Mouse (Mus musculus): Measurements from ENCODE around the gene Ceacam15.

Gene Ceacam15

GRCm38 (mm10) chr7:16631025-16631424, 44.5 kb downstream of the Ceacam15 start:
- no peak for DNase-seq (ENCODE audit: low read depth in 1 of 2, low spot score in 2 of 2)

DNA sequence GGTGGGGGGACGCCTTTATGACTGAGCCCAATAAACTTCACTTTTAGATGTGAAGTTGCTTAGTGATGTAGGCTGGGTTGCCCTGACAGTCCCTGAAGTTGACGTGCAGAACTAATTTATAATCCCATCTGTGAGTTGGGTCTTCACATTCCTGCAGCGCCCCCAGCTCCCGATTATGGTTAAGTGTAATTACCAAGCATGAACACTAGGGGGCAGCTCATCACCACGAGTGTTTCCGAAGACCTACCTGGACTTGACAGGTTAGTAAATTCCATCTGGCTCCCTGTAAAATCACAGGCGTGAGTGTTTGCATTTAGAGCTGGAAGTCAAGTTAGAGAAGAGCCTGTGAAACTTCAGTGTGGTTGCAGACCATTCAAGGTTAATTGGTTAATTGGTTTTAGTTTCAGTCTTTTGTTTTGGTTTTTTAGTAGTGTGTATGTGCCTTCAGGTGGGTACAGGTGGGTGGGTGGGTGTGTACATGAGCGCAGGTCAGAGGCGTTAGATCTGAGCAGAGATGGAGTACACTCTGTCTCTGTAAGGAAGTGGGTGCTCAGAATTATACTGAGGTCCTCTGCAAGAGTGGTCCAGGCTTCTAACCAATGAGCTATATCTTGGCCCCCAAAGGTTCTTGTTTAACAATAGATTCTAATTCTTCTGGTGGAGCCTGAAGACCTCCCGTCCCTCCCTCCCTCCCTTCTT, 45.8 kb downstream of the Ceacam15 start:
- DNase-seq (ENCODE audit: low read depth in 1 of 2, low spot score in 2 of 2): no peak

DNA sequence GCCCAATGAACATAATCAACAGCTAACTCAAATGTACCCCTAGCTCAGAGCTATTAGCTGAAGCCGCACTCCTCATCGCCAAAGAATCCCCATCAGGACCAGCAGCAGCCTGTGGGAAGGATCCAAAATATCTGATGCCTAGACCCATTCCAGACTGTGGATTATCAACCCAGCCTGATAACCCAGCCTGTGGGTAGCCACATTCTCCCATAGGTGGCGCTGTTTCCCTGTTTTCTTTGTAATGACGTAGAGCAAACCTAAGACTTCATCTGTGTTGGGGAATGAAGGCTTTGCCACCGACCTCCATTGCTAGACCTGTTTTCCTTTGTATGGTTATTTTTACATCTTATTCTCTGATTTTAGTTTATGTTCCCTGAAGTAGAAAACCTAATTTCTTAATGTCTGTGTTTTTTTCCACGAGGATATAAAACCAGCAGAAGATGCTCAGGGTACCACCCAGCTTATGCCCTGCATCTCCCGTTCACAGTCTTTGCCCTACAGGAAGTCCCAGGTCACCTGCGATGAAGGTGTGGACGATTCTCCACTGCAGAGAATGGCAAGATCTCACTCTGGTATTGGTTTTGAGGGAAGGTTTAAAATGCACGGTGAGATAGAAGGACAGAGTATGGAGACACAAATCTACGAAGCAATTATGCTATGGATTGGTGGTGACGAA, 47.3 kb downstream of the Ceacam15 start:
- DNase-seq (ENCODE audit: low read depth in 1 of 2, low spot score in 2 of 2): no peak

GRCm38 (mm10) chr7:16623687-16624086, 51.8 kb downstream of the Ceacam15 start:
- no peak for DNase-seq (ENCODE audit: low read depth in 1 of 2, low spot score in 2 of 2)

DNA sequence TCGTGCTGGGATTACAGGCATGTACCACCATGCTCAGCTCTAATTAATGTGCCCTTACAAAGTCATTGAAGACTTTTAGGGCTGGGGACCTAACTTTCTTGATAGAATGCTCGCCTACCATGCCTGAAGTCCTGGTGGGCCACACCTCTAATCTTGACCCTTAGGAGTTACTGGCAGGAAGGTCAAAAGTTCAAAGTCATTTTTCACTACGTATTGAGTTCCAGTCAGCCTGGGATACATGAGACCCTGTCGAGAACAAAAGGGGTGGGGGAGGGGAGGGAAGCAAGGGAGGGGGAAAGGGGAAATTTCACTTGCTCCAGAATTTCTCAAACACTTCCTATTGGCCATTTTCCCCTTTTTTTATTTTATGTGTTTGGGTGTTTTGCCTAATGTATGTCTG, 52.4 kb downstream of the Ceacam15 start:
- DNase-seq (ENCODE audit: low read depth in 1 of 2, low spot score in 2 of 2): no peak

All from monocyte, adult 2 months (primary cell).